Mouse (Mus musculus): ENCODE measurements around the gene Sesn3. TPM values are rescaled to one million over a fixed set of nuclear protein-coding genes. Genes with fewer than 3 reads are reported as not detected.
"Not testable (repeated sequence)": the region's sequence is repeated elsewhere in the genome, so short reads cannot be mapped to it uniquely, and the experiment has no call there.

Sesn3 gene
- polyA plus RNA-seq, 1 experiment = 4.7 TPM

DNA sequence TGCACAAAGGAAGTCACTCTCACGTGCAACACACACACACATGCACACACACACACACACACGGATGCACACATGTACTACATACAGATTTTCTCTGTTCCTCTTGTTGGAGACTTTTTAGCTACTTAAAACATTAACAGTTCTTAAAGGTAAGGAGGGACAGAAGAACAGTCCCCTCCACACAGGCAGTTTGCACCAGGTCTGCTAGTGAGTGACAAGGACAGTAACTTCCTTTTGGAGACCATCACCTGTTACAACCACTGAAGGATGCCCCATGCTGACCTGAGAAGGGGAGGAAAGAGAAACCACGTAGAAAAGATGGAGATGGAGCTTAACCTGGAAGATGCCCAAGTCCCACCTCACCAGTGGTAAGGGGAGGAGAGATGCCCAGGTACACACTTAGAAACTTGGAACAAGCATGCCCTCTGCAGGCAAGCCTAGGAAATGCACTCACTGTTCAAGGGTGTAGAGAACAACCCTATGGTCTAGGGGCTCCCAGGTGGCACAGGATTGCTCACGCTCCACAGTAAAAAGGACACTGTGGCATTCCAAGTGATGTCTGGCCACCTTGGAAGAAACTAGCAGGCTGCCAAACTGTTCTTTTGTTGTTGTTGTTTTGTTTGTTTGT lies 67.3 kb downstream of the Sesn3 start:
- no peak overlapping the region for H3ac ChIP-seq (ENCODE audit: control insufficient read depth, insufficient read length)
- no peaks in the 10 kb centered on the region for H3K36me3 ChIP-seq (ENCODE audit: control insufficient read depth, insufficient read depth)
- H3K79me2 ChIP-seq (ENCODE audit: control insufficient read depth, insufficient read depth) = no peaks in the 10 kb centered on the region
- no peak overlapping the region for H3K4me2 ChIP-seq (ENCODE audit: low read depth)
- H3K27me3 ChIP-seq (ENCODE audit: control insufficient read depth, insufficient read depth, insufficient read length) = no peaks in the 10 kb centered on the region
- TF ChIP-seq MAX (IDR thresholded peaks at IDR 0.05; ENCODE audit: low read depth) (no peak), MYOD1 (IDR thresholded peaks at IDR 0.05; ENCODE audit: control insufficient read depth in 1 of 3, insufficient read length in 2 of 3, low read depth in 2 of 3) (no peak), CEBPB (IDR thresholded peaks at IDR 0.05; ENCODE audit: insufficient read depth, poor library complexity, severe bottlenecking) (no peak), POLR2AphosphoS2 (IDR thresholded peaks at IDR 0.05; ENCODE audit: insufficient read length, low read depth) (no peak), REST (IDR thresholded peaks at IDR 0.05; ENCODE audit: insufficient read depth, insufficient read length) (no peak)
- H3K4me3 ChIP-seq = no peak overlapping the region

DNA sequence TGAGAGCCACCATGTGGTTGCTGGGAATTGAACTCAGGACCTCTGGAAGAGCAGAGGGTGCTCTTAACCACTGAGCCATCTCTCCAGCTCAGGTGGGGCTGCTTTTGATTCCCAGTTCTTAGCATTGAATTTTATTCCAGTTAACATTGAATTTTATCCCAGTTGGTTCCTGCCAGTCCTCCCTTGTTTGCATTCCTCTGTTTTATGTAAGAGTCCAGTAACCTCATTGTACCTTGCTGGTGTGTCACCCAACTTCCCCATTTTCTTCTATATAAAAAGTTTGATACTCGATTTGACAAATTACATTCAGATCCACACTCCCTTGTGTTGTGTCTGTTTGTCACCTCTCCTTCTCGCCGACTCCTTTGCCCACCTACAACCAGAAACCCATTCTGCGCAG lies 71.0 kb downstream of the Sesn3 start:
- H3K4me3 ChIP-seq; H3K79me2 ChIP-seq (ENCODE audit: control insufficient read depth, insufficient read depth); H3K27me3 ChIP-seq (ENCODE audit: control insufficient read depth, insufficient read depth, insufficient read length); H3K4me2 ChIP-seq (ENCODE audit: low read depth); H3K36me3 ChIP-seq (ENCODE audit: control insufficient read depth, insufficient read depth); H3ac ChIP-seq (ENCODE audit: control insufficient read depth, insufficient read length): not testable (repeated sequence)

DNA sequence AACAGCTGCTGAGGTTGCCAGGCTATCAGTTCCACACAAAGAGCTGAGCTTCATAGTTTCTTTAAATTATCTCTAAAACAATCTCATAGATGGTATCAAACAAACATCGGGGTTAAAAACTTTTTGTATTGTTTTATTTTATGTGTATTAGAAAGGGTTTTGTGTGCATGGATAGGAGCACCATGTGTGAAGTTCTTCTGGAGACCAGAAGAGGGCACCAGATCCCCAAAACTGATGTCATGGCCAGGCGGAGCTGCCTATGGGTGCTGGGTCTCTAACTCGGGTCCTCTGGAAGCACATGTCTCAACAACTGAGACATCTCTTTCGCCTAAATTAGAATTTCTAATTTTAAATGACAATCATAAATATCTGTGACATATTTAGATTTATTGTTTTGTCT lies 73.5 kb downstream of the Sesn3 start:
- no peaks in the 10 kb centered on the region for H3K27me3 ChIP-seq (ENCODE audit: control insufficient read depth, insufficient read depth, insufficient read length)
- H3K79me2 ChIP-seq (ENCODE audit: control insufficient read depth, insufficient read depth) = no peaks in the 10 kb centered on the region
- no peaks in the 10 kb centered on the region for H3K36me3 ChIP-seq (ENCODE audit: control insufficient read depth, insufficient read depth)
- no peak for TF ChIP-seq SRF (IDR thresholded peaks at IDR 0.05; ENCODE audit: control insufficient read depth, insufficient read length, low read depth)
- TF ChIP-seq POLR2A (IDR thresholded peaks at IDR 0.05; ENCODE audit: insufficient read length, low read depth) = no peak
- no peak for TF ChIP-seq USF1 (IDR thresholded peaks at IDR 0.05; ENCODE audit: low read depth)
- no peak for TF ChIP-seq MYOG (IDR thresholded peaks at IDR 0.05; ENCODE audit: control insufficient read depth in 1 of 3, insufficient read depth in 1 of 3, insufficient read length in 2 of 3, low read depth in 2 of 3)
- TF ChIP-seq REST (IDR thresholded peaks at IDR 0.05; ENCODE audit: insufficient read depth, insufficient read length) = no peak
- no peak for TF ChIP-seq MAX (IDR thresholded peaks at IDR 0.05; ENCODE audit: low read depth)
- TF ChIP-seq MYOD1 (IDR thresholded peaks at IDR 0.05; ENCODE audit: control insufficient read depth in 1 of 3, insufficient read length in 2 of 3, low read depth in 2 of 3) = no peak
- TF ChIP-seq E2F4 (IDR thresholded peaks at IDR 0.05; ENCODE audit: insufficient read depth) = no peak
- TF ChIP-seq TCF3 (IDR thresholded peaks at IDR 0.05; ENCODE audit: insufficient read length, low read depth) = no peak
- TF ChIP-seq CEBPB (IDR thresholded peaks at IDR 0.05; ENCODE audit: insufficient read depth, poor library complexity, severe bottlenecking) = no peak
- no peak for TF ChIP-seq TCF12 (IDR thresholded peaks at IDR 0.05; ENCODE audit: insufficient read depth, poor library complexity, severe bottlenecking)
- no peak for TF ChIP-seq POLR2AphosphoS2 (IDR thresholded peaks at IDR 0.05; ENCODE audit: insufficient read length, low read depth)
- H3K4me3 ChIP-seq = no peak overlapping the region
- H3ac ChIP-seq (ENCODE audit: control insufficient read depth, insufficient read length) = no peak overlapping the region
- no peak overlapping the region for H3K4me2 ChIP-seq (ENCODE audit: low read depth)

DNA sequence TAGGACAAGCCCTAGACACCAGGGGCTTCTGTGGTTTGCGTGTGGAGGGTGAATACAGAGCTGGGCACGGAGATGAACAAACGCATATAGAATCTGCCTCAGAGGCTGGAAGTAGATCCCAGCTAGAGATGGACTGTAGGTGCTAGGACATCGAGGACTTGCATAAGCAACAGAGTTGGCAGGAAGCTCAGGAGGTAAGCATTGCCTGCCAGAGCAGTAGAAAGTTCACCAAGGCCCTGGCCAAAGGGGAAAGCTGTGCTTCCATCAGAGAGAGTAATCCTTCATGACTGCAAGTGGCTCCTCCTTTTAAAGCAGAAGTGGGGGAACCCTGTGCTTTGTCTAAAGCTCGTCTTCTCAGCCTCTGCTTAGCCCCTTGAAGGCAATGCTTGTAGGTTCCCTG lies 74.5 kb downstream of the Sesn3 start:
- Histone ChIP-seq H3K4me3 (no peak overlapping the region), H3ac (ENCODE audit: control insufficient read depth, insufficient read length) (no peak overlapping the region), H3K36me3 (ENCODE audit: control insufficient read depth, insufficient read depth) (no peaks in the 10 kb centered on the region), H3K27me3 (ENCODE audit: control insufficient read depth, insufficient read depth, insufficient read length) (no peaks in the 10 kb centered on the region), H3K79me2 (ENCODE audit: control insufficient read depth, insufficient read depth) (no peaks in the 10 kb centered on the region), H3K4me2 (ENCODE audit: low read depth) (no peak overlapping the region)
- TF ChIP-seq REST (IDR thresholded peaks at IDR 0.05; ENCODE audit: insufficient read depth, insufficient read length) (no peak), E2F4 (IDR thresholded peaks at IDR 0.05; ENCODE audit: insufficient read depth) (no peak), TCF3 (IDR thresholded peaks at IDR 0.05; ENCODE audit: insufficient read length, low read depth) (no peak), CEBPB (IDR thresholded peaks at IDR 0.05; ENCODE audit: insufficient read depth, poor library complexity, severe bottlenecking) (no peak), MYOD1 (IDR thresholded peaks at IDR 0.05; ENCODE audit: control insufficient read depth in 1 of 3, insufficient read length in 2 of 3, low read depth in 2 of 3) (no peak), POLR2AphosphoS2 (IDR thresholded peaks at IDR 0.05; ENCODE audit: insufficient read length, low read depth) (no peak), SRF (IDR thresholded peaks at IDR 0.05; ENCODE audit: control insufficient read depth, insufficient read length, low read depth) (no peak), POLR2A (IDR thresholded peaks at IDR 0.05; ENCODE audit: insufficient read length, low read depth) (no peak), MYOG (IDR thresholded peaks at IDR 0.05; ENCODE audit: control insufficient read depth in 1 of 3, insufficient read depth in 1 of 3, insufficient read length in 2 of 3, low read depth in 2 of 3) (no peak), MAX (IDR thresholded peaks at IDR 0.05; ENCODE audit: low read depth) (no peak), TCF12 (IDR thresholded peaks at IDR 0.05; ENCODE audit: insufficient read depth, poor library complexity, severe bottlenecking) (no peak), USF1 (IDR thresholded peaks at IDR 0.05; ENCODE audit: low read depth) (no peak)

DNA sequence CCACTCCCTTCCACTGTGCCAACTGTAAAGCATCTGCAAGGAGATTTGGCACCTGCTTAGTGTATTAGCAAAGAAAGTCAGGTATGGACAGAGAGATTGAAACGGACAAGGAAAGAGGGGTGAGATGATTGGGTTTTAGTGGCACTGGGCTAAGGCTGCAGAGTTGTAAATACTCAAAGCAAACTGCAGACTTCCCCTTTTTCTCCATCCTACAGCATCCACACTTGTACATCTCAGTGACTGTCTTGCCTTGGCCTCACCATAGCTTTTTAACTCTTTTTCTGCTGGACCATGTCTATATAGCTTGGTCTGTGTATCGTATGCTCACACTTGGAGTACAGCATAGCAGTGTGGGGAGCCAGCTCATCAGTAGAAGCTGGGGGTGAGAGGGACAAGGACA lies 75.9 kb downstream of the Sesn3 start:
- no peaks in the 10 kb centered on the region for H3K79me2 ChIP-seq (ENCODE audit: control insufficient read depth, insufficient read depth)
- H3K4me2 ChIP-seq (ENCODE audit: low read depth) = no peak overlapping the region
- H3ac ChIP-seq (ENCODE audit: control insufficient read depth, insufficient read length) = no peak overlapping the region
- no peak overlapping the region for H3K4me3 ChIP-seq
- H3K36me3 ChIP-seq (ENCODE audit: control insufficient read depth, insufficient read depth) = no peaks in the 10 kb centered on the region
- H3K27me3 ChIP-seq (ENCODE audit: control insufficient read depth, insufficient read depth, insufficient read length) = no peaks in the 10 kb centered on the region
- TF ChIP-seq POLR2AphosphoS2 (IDR thresholded peaks at IDR 0.05; ENCODE audit: insufficient read length, low read depth) (no peak), TCF12 (IDR thresholded peaks at IDR 0.05; ENCODE audit: insufficient read depth, poor library complexity, severe bottlenecking) (no peak), MYOG (IDR thresholded peaks at IDR 0.05; ENCODE audit: control insufficient read depth in 1 of 3, insufficient read depth in 1 of 3, insufficient read length in 2 of 3, low read depth in 2 of 3) (no peak), TCF3 (IDR thresholded peaks at IDR 0.05; ENCODE audit: insufficient read length, low read depth) (no peak)

Measured in myocyte (in vitro differentiated cells).